Mouse (Mus musculus) monocyte, adult 2 months (primary cell): Measurements from ENCODE around the gene Ypel4.

ENCODE experiments used
- DNase-seq, 2 experiments: peaks; one replicate each; pipeline ENCODE4 v3.0.0; 2022; ENCODE audit warnings: low spot score in 2 of 2, low read depth in 1 of 2

Ypel4 gene

DNA sequence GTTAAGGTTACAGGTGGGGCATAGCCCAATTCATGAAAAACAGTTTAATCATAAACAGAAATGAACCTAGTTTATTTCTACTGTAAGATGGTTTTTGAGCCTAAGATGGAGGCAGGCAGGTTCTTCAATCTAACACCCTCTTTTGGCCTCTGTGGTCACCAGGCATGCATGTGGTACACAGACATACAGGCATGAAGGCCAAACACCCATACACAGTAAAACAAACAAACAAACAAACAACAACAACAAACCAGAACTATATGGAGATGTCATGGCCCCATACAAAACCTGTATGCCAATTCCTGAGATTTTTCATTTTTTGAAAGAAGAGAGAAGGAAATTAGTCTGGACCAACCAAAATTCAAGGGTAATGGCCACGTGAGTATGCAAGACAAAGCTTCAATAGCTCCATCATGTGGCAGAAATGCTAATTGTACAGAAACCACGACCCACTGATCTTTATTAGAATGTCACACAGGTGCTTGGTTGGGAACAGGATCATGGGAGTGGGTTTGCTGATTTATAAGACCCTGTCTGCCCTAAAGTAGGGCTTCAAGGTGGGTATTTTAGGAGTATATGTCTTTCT is 24.8 kb downstream of the Ypel4 start:
- no peak for DNase-seq

DNA sequence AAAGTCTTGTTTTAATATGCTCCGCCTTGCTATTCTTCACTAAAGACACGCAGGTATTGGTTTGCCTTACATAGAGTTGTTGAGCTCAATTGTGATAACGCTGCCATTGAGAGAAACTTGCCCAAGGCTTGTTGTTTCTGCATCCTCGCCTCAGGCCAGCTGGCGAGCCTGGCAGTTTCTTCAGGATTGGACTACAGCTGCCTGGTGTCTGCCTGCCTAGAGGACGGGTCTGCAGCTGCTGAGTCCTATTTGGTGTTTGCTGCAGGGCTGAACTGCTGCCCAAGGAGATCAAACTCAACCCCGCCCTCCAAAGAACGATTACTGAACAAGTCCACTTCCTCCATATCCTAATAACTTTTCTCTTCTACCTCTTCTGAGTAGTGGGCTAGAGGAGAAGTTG is 26.9 kb downstream of the Ypel4 start:
- DNase-seq = no peak

GRCm38 (mm10) chr2:84761309-84761708 is 27.5 kb downstream of the Ypel4 start:
- DNase-seq = no peak

- no peak for DNase-seq
These were observed 28.0 kb downstream of the Ypel4 start for GRCm38 (mm10) chr2:84761840-84762239.

DNA sequence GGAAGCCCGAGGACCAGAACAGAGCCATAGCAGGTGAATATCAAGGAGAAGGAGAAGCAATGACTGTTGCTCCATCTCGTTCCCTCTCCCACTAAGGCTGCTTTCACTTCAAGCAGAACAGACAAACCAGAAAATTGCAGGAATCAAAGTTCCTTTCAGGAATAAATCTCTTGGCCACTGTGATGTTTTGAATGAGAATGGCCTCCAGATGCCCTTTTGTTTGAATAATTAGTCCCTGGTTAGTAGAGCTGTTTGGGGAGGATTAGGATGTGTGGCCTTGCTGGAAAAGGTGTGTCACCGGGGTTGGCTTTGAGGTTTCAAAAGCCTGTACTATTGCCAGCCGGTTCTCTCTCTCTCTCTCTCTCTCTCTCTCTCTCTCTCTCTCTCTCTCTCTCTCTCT is 28.4 kb downstream of the Ypel4 start:
- no peak for DNase-seq

DNA sequence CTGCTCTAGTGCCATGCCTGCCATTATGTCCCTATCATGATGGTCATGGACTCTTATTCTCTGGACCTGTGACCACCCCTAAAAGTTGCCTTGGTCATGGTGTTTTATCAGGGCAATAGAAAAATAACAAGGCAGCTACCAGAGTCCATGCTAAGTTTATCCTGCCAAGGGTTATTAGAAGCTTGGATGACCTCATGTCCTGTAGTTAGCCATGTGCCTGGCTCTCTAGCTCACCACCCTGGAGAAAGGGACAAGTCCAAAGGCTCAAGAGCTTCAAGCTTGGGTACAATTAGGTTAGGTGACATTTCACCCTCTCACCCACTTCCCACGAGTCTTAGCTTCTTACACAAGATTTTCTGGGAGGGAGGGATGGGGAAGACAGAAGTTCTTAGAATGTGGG is 29.0 kb downstream of the Ypel4 start:
- DNase-seq = no peak

DNA sequence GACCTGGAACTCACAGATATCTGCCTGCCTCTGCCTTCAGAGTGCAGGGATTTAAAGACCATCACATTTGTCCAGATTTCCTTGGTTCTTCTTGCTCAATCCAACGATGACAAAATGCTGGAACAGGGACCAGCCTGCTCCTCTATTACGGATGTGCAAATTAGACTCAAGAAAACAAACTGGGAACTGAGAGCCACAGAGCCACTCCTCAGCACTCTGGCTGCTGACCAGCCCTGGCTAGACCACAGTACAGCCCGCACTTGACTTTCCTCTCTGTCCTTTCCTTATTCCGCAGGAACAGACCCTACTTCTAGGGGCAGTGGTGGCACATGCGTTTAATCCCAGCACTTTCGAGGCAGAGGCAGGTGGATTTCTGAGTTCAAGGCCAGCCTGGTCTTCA is 36.6 kb downstream of the Ypel4 start:
- DNase-seq = no peak

DNA sequence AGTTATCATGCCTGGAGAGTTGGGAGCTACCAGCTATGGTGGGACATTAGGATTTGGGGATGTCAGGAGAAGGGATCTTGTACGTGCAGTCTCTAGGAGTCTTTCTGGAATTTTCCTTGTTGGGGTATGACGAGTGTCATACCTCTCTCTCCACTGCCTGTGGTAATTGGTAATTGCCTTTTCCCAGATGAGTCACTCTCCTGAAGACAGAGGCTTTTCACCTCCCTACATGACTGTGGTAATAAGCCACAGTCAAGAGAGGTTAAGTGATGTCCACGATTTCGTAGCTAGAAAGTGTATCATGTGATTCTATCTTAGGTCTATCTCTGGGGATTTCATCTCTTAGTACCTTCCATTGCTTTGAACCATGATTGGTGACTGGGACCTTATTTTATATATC is 38.6 kb downstream of the Ypel4 start:
- DNase-seq = no peak

- no peak for DNase-seq
These were observed 39.3 kb downstream of the Ypel4 start for GRCm38 (mm10) chr2:84773195-84773594.

DNA sequence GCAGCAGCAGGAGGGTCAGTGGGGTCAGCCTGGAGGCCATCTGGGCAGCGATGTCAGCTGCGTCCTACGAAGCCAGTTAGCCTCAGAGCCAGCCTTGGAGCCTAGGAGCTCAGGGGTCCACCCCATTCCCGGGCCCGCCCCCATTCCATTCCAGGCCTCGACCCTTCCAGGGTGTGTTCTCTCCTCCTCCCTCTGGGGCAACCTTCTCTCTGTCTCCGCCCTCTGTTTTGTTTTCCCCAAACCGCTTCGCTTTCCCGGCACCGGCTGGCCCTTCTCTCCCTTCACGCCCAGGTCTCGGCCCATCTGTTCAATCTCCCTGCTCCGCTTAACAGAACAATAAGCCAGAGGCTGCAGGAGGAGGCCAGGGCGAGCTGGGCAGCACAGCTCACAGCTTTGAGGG is 40.9 kb downstream of the Ypel4 start:
- no peak for DNase-seq

DNA sequence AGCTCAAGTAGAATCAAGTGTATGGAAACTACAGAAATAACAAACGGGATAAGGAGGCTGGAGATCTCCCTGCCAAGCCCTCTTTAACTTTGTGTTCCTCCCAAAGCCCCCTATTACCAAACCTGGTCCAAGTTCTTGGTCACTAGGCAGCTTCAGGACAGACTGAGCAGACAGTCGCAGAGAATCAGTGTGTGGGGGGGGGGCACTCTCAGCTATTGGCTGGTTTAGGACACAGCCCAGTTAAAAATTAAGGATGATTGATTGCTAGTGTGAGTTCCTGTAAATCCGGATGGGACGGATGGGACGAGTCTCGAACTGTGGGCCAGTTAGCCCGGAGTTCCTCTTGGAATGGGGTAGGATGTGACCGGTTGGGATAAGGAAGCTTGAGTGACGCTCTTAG is 41.4 kb downstream of the Ypel4 start, which contains the start of gene Serping1:
Gene Serping1, minus strand, starts transcription at position 204 of the 400 bp plus-strand sequence.
- no peak for DNase-seq

- DNase-seq = no peak
These were observed 41.8 kb downstream of the Ypel4 start for GRCm38 (mm10) chr2:84775665-84776064.

GRCm38 (mm10) chr2:84777706-84778105 is 43.8 kb downstream of the Ypel4 start:
- DNase-seq = no peak

DNA sequence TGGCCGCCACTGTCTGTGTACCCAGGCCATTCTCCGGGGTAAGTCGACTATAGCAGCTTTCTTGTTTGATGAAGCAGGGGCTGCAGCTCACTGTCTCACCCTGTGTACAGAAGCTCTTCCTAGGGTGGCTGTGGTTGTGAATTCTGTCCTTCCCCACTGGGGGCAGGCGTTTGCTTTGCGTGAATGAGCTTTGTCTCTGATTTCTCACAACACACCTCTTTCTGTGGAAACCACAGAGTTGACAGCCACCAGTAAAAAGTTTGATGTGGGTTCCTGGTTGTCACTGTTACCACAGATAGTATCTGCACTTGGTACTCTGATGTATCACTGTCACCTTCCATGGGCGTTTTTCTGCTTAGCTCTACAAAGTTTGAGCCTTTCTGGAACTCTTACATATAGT is 45.4 kb downstream of the Ypel4 start:
- no peak for DNase-seq

DNA sequence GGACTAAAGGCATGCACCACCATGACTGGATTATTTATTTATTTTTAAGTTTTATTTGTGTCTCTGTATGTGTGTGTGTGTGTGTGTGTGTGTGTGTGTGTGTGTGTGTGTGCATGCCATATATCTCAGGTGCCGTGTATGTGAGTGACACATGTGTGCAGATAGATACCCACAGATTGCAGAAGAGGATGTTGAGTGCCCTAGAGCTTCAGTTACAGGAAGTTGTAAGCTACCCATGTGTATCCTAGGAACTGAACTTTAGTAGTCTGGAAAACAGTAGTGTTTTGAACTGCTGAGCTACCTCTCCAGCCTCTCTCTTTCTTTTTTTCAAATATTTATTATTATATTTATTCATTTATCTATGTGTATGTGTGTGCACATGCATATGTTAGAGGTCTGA is 49.5 kb downstream of the Ypel4 start:
- no peak for DNase-seq

- DNase-seq = no peak
These were observed 50.1 kb downstream of the Ypel4 start for GRCm38 (mm10) chr2:84783840-84784566.
